Mouse (Mus musculus) stomach, embryonic 14.5 days (tissue): ENCODE results near the gene Eif1ad. TPM values are rescaled to one million over a fixed set of nuclear protein-coding genes. Genes with fewer than 3 reads are reported as not detected.
A peak's percentile ranks its signal among the peaks of the same experiment; 100 is the strongest.
"Not testable (repeated sequence)": the region's sequence is repeated elsewhere in the genome, so short reads cannot be mapped to it uniquely, and the experiment has no call there.

ENCODE experiments used
- ATAC-seq: fragments of 200-750 bp; cut with Nextera tagmentation; 2 replicates; pipeline ENCODE4 v1.8.0; 2017; ENCODE audit warnings: low read depth, moderate TSS enrichment; ENCODE audit not compliant: insufficient number of reproducible peaks, insufficient read depth, low FRiP score
- H3K27ac ChIP-seq: fragments of 300-500 bp; sonication (generic); 2 replicates; pipeline ENCODE4 v1.5.1; 2014; ENCODE audit warnings: mild to moderate bottlenecking, low read length, moderate library complexity, mixed read lengths
- H3K27me3 ChIP-seq: fragments of 300-500 bp; sonication (generic); 2 replicates; pipeline ENCODE4 v1.6.1; 2014; ENCODE audit warnings: low read length, control low read depth, mixed read lengths; ENCODE audit not compliant: control insufficient read depth, insufficient read depth
- H3K36me3 ChIP-seq: fragments of 300-500 bp; sonication (generic); 2 replicates; pipeline ENCODE4 v1.6.1; 2014; ENCODE audit warnings: mild to moderate bottlenecking, control low read depth, low read length, moderate library complexity, mixed read lengths; ENCODE audit not compliant: control insufficient read depth, insufficient read depth
- H3K4me1 ChIP-seq: fragments of 300-500 bp; sonication (generic); 2 replicates; pipeline ENCODE4 v1.6.1; 2014; ENCODE audit warnings: low read length, control low read depth, mixed read lengths; ENCODE audit not compliant: control insufficient read depth, insufficient read depth
- H3K4me2 ChIP-seq: fragments of 300-500 bp; sonication (generic); replicated peaks from 2 replicates; pipeline ENCODE4 v1.6.1; 2014; ENCODE audit warnings: low read depth, low read length, control low read depth
- H3K4me3 ChIP-seq: fragments of 300-500 bp; sonication (generic); 2 replicates; pipeline ENCODE4 v1.5.1; 2014; ENCODE audit warnings: low read depth, low read length, control low read depth
- H3K9ac ChIP-seq: fragments of 300-500 bp; sonication (generic); replicated peaks from 2 replicates; pipeline ENCODE4 v1.6.1; 2014; ENCODE audit warnings: low read depth, mild to moderate bottlenecking, control low read depth, low read length, moderate library complexity, mixed read lengths
- H3K9me3 ChIP-seq: fragments of 300-500 bp; sonication (generic); 2 replicates; pipeline ENCODE4 v1.6.1; 2016; ENCODE audit warnings: low read depth, low read length, control low read depth; ENCODE audit not compliant: control insufficient read depth
- WGBS: fragments of 180-500 bp; shearing (Covaris S2); extraction: QIAGEN DNeasy Blood & Tissue Kit; methylation state at CpG from one replicate; pipeline ENCODE4 v1.1.7; 2014; 5-methylcytosine and 5-hydroxymethylcytosine counted together
- polyA plus RNA-seq: library from polyadenylated mRNA; unstranded; fragments of >200 nt; fragmentation: Nextera tagmentation; extraction: Ambion mirVana; gene quantifications from 2 replicates; pipeline ENCODE4 v1.2.1, GENCODE M21; 2014

The Eif1ad gene
- polyA plus RNA-seq, 1 experiment from 2014 or later, result 45.9 TPM

DNA sequence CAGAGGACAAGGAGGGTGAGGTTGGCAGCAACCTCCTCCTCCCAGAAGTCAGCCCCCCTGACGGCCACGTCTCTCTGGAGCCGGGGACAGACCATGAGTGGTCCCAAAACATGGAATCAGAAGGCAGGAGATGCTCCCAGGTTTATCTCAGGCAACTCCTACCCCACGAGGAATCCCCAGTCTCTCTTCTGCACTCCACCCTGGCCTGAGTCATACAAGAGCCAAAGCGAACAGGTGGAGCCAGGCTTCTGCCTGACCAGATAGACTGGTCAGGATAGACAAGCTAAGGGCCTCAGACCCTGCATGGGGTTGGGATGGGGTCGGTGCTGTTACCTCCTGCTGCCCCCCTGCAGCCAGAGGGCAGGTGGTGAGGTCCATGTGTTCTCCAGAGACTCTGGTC is 18.5 kb upstream of the Eif1ad start:
- no peak for ATAC-seq
- H3K4me3 ChIP-seq, result no peak overlapping the region
- no peaks in the 10 kb centered on the region for H3K9me3 ChIP-seq
- no peaks in the 10 kb centered on the region for H3K27me3 ChIP-seq
- H3K4me1 ChIP-seq, result peaks cover 6% of the 10 kb centered on the region; the same call in 1 of the 2 replicates
- H3K4me2 ChIP-seq, result no peak overlapping the region
- no peak overlapping the region for H3K9ac ChIP-seq
- no peaks in the 10 kb centered on the region for H3K36me3 ChIP-seq
- 77% methylated on average over 6 of the region's 6 CpGs for WGBS
- H3K27ac ChIP-seq, result no peak overlapping the region

DNA sequence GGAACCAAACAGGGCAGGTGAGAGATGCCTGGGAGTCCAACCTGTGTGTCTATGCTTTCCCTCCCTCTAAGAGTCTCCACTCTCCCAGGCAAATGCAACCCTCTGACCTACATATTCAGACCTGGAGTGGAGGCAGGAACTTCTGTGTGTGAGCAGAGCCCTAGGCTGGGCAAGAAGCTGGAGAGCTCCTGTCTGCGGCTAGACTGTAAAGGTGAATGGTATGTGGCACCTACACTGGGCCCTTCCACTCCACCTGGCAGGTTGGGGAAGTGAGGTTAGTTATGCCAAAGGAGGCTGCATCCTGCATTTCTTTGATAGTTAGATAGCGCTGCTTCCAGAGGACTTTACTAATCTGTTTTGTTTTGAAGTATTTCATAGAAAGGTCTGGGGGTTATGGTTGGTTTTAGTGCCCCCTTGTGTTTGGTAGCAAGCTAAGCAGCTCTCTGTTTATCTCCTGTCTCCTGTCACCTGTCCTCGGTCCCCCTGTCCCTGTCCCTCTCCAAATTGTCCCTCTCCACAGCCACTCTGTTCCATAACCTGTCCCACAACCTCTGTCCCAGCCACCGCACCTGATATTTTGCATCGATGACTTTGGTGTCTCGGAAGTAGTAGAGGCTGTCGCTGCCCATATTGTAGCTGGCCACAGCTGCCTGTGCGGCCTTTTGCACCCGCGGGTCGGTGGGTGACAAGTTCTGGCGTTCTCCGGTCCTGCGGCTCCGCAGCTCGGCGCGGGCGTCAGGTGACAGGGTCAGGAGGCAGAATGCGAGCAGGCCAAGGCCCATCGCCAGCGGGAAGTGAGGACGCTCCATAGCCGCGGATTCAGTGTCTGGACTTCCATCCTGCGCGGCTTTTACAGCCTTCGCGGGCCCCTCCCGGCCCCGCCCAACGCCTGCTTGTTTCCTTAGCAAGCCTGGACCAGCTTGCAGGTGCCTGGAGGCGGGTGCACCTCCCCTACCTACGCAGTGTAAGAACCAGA is 17.7 kb upstream of the Eif1ad start:
- no peak overlapping the region for H3K27ac ChIP-seq

DNA sequence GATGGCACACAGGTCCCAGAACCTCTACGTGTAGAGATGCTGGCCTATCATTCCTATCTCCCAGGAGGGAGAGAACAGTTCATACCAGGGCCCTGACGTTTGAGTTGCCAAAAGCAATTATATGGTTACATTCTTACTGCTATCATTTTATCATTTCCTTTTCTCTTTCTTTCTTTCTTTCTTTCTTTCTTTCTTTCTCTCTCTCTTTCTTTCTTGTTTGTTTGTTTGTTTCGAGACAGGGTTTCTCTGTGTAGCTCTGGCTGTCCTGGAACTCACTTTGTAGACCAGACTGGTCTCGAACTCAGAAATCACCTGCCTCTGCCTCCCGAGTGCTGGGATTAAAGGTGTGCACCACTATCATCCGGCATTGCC is 17.1 kb upstream of the Eif1ad start, which contains the start of gene Cst6:
Cst6 (minus strand) TSS at position 73 of the 372 bp plus-strand sequence.
- 65% methylated on average over 6 of the region's 6 CpGs for WGBS
- H3K4me1 ChIP-seq, H3K36me3 ChIP-seq, H3K9me3 ChIP-seq, H3K27ac ChIP-seq, ATAC-seq, H3K27me3 ChIP-seq: not testable (repeated sequence)
- Histone ChIP-seq H3K9ac (peak within 1 kb of the TSS; percentile 46; the same call in 1 of the 2 replicates), H3K4me3 (peak within 1 kb of the TSS; percentile 27), H3K4me2 (peak within 1 kb of the TSS; percentile 60)

More for the DNA sequence above, 17.7 kb upstream of the Eif1ad start:
- H3K4me2 ChIP-seq, result peak overlapping the region; percentile 60
- H3K9me3 ChIP-seq, result no peaks in the 10 kb centered on the region
- WGBS, result 6% methylated on average over 34 of the region's 34 CpGs
- no peaks in the 10 kb centered on the region for H3K36me3 ChIP-seq
- H3K27me3 ChIP-seq, result no peaks in the 10 kb centered on the region
- ATAC-seq, result 0 out of 2 replicates have a peak, but pooled peaks have one; percentile 33
- H3K4me3 ChIP-seq, result peak overlapping the region; percentile 27
- H3K9ac ChIP-seq, result peak overlapping the region; percentile 46; the same call in 1 of the 2 replicates
- H3K4me1 ChIP-seq, result peaks cover 6% of the 10 kb centered on the region; the same call in 1 of the 2 replicates

DNA sequence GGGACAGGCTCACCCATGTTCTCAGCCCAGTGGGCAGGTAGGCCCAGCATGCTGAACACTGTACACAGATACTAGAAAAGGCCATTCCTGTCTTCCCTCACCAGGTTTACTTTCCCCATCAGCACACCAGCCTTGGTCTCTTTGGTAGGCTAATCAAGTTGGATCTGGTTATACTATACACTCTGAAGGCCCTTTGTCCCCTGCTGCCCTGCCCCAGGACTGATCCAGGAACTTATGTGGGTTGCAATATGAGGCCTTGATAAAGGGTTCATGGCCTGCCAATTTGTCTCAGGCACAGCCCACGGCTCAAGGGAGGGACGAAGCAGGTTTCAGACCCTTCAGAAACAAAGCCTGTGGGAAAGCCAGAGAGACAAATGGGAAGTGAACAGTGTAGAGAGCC is 12.9 kb upstream of the Eif1ad start:
- Histone ChIP-seq H3K27me3 (no peaks in the 10 kb centered on the region), H3K4me3 (no peak overlapping the region), H3K27ac (no peak overlapping the region), H3K9me3 (no peaks in the 10 kb centered on the region), H3K9ac (no peak overlapping the region), H3K4me2 (no peak overlapping the region), H3K4me1 (peaks cover 6% of the 10 kb centered on the region; the same call in 1 of the 2 replicates), H3K36me3 (no peaks in the 10 kb centered on the region)
- WGBS, result 59% methylated on average over 2 of the region's 2 CpGs
- no peak for ATAC-seq

DNA sequence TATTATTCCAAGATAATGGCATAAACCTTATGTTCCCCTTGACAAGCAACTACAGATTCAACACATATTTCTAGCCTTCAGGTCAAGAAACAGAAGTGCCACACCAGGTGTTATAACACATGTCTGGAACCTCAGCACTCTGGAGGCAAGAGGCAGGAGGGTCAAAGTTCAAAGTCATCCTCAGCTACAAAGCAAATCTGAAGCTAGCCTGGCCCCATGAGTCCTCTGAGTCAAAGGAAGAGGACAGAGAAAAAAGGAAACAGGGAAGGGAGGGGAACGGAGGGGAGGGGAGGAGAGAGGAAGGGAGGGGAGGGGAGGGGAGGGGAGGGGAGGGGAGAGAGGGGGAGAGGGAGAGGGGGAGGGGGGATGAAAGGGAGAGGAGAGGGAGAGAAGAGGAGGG is 10.5 kb upstream of the Eif1ad start:
- Histone ChIP-seq H3K27ac (no peak overlapping the region), H3K4me2 (no peak overlapping the region), H3K4me1 (no peaks in the 10 kb centered on the region), H3K4me3 (no peak overlapping the region), H3K27me3 (no peaks in the 10 kb centered on the region), H3K9me3 (no peaks in the 10 kb centered on the region), H3K36me3 (no peaks in the 10 kb centered on the region), H3K9ac (no peak overlapping the region)
- ATAC-seq, result no peak
- WGBS, result no CpG with 5 or more reads among the region's 1 CpGs

DNA sequence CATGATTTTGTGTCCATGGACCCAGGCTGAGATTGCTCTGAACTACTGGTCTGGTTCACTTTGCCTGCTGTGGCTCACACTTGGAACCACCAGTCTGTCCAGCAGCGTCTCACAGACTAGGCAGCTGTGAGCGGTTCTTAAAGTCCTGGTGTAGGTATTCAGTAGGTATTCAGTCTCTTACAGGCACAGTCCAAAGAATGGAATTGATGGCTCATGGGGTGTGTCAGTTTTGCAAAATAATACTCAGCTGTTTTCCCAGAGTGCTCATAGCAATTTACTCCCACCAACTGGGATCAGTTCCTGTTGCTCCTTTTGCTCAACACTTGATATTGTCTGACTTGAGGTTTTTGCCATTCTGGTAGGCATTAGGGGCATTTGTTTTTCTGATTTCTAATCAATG is 4.4 kb upstream of the Eif1ad start:
- ATAC-seq, result no peak
- Histone ChIP-seq H3K4me2 (no peak overlapping the region), H3K9ac (no peak overlapping the region), H3K9me3 (no peaks in the 10 kb centered on the region), H3K36me3 (peaks cover 14% of the 10 kb centered on the region), H3K27ac (no peak overlapping the region), H3K4me3 (no peak overlapping the region), H3K27me3 (no peaks in the 10 kb centered on the region), H3K4me1 (peaks cover 7% of the 10 kb centered on the region)
- WGBS, result 72% methylated on average over 2 of the region's 2 CpGs

DNA sequence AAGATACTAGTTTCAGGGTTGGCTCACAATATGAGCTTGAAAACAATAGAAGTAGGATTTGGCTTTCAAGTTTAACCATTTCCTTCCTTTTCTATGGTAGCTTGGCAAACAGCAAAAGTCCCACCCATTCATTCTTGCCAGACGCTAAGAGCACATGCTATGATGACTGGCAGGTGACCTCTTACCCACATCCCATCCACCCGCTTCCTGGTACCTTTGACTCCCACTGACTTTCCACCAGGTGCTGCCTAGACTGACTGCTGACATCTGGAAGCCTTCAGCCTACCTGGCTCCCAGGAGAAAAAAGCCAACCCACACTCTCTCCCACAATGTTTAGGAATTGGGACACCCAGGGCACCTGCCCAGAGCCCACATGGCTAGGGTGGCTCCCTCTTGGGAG is 2.4 kb upstream of the Eif1ad start:
- H3K4me2 ChIP-seq, result no peak overlapping the region

DNA sequence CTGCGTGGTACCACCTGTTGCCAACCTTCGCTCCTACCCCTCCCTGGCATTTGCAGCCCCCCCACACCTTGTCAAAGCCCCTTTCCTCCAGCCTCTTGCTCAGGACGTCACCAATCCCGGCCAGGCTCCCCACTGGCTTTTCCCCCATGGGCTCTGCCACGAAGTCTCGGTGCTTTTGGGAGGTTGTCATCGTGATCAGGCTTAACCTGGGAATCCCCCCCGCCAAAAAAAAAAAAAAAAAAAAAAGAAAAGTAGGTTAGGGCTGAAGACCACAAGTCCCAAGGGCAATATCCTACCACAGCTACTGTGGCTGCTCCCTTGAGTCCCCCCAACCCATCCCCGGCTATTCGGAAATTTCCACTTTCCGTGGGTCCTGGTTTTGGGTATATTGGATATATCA is 790 bp upstream of the Eif1ad start:
- Histone ChIP-seq H3K9me3 (no peaks in the 10 kb centered on the region), H3K9ac (peak overlapping the region; percentile 73), H3K36me3 (peaks cover 41% of the 10 kb centered on the region), H3K27ac (peak overlapping the region; percentile 95; the same call in 1 of the 2 replicates), H3K4me1 (peaks cover 17% of the 10 kb centered on the region), H3K4me3 (peak overlapping the region; percentile 98), H3K27me3 (no peaks in the 10 kb centered on the region), H3K4me2 (peak overlapping the region; percentile 80)
- WGBS, result 20% methylated on average over 11 of the region's 11 CpGs
- ATAC-seq, result no peak

More for the DNA sequence above, 2.4 kb upstream of the Eif1ad start:
- Histone ChIP-seq H3K9me3 (no peaks in the 10 kb centered on the region), H3K27ac (no peak overlapping the region), H3K27me3 (no peaks in the 10 kb centered on the region), H3K9ac (no peak overlapping the region), H3K36me3 (peaks cover 25% of the 10 kb centered on the region), H3K4me3 (no peak overlapping the region), H3K4me1 (peaks cover 17% of the 10 kb centered on the region)
- ATAC-seq, result no peak
- 87% methylated on average over 2 of the region's 2 CpGs for WGBS
